Mouse (Mus musculus) limb, embryonic 14.5 days (tissue): ENCODE results near the gene Ghrhr. TPM values are rescaled to one million over a fixed set of nuclear protein-coding genes. Genes with fewer than 3 reads are reported as not detected.

Experiments used
- ATAC-seq: fragments of 200-750 bp; cut with Nextera tagmentation; 2 replicates; pipeline ENCODE4 v1.8.0; 2017; ENCODE audit warnings: low read depth, moderate number of reproducible peaks, moderate TSS enrichment; ENCODE audit not compliant: low FRiP score
- DNase-seq: peaks from one replicate; pipeline ENCODE4 v3.0.0-alpha.2; 2015; ENCODE audit warnings: low spot score
- H3K27ac ChIP-seq: fragments of 300-500 bp; sonication (generic); replicated peaks from 2 replicates; pipeline ENCODE4 v1.5.1; 2014; ENCODE audit warnings: low read depth, mild to moderate bottlenecking, low read length, moderate library complexity, mixed read lengths
- H3K27me3 ChIP-seq: fragments of 300-500 bp; sonication (generic); 2 replicates; pipeline ENCODE4 v1.6.1; 2014; ENCODE audit warnings: low read length, mixed read lengths; ENCODE audit not compliant: control insufficient read depth, insufficient read depth
- H3K36me3 ChIP-seq: fragments of 300-500 bp; sonication (generic); 2 replicates; pipeline ENCODE4 v1.6.1; 2014; ENCODE audit warnings: mild to moderate bottlenecking, low read length, moderate library complexity, mixed read lengths; ENCODE audit not compliant: control insufficient read depth, insufficient read depth
- H3K4me1 ChIP-seq: fragments of 300-500 bp; sonication (generic); 2 replicates; pipeline ENCODE4 v1.6.1; 2014; ENCODE audit warnings: antibody characterized with exemption, low read length, mixed read lengths; ENCODE audit not compliant: control insufficient read depth, insufficient read depth
- H3K4me2 ChIP-seq: fragments of 300-500 bp; sonication (generic); replicated peaks from 2 replicates; pipeline ENCODE4 v1.6.1; 2014; ENCODE audit warnings: low read depth, mild to moderate bottlenecking, low read length, moderate library complexity; ENCODE audit not compliant: severe bottlenecking
- H3K4me3 ChIP-seq: fragments of 300-500 bp; sonication (generic); replicated peaks from 2 replicates; pipeline ENCODE4 v1.5.1; 2014; ENCODE audit warnings: low read length
- H3K9ac ChIP-seq: fragments of 300-500 bp; sonication (generic); 2 replicates; pipeline ENCODE4 v1.6.1; 2014; ENCODE audit warnings: mild to moderate bottlenecking, low read depth, low read length, moderate library complexity; ENCODE audit not compliant: severe bottlenecking
- H3K9me3 ChIP-seq: fragments of 300-500 bp; sonication (generic); 2 replicates; pipeline ENCODE4 v1.6.1; 2016; ENCODE audit warnings: low read length; ENCODE audit not compliant: control insufficient read depth
- POLR2A ChIP-seq: fragments of 200-500 bp; IDR thresholded peaks from 2 replicates; pipeline ENCODE4 v1.8.0; 2012; ENCODE audit warnings: inconsistent platforms, mild to moderate bottlenecking, moderate library complexity, borderline replicate concordance; ENCODE audit not compliant: insufficient read depth, insufficient read length; ENCODE audit errors: extremely low read depth
- WGBS: fragments of 180-500 bp; shearing (Covaris S2); extraction: QIAGEN DNeasy Blood & Tissue Kit; methylation state at CpG from one replicate; pipeline ENCODE4 v1.1.7; 2014; 5-methylcytosine and 5-hydroxymethylcytosine counted together
- polyA plus RNA-seq, 2 experiments: library from polyadenylated mRNA; depleted of rRNA in 1 of 2; stranded (reverse) in 1 of 2; unstranded in 1 of 2; fragments of >200 nt; fragmentation: Nextera tagmentation in 1 of 2; extraction: Ambion mirVana in 1 of 2; gene quantifications; 2 replicates each; pipeline versions ENCODE4 v1.2.1 to v1.2.3; 2012 to 2014

Gene Ghrhr
- polyA plus RNA-seq, 2 experiments: not detected

- DNase-seq (peak; percentile 25), ATAC-seq (no peak)
Observed at GRCm38 (mm10) chr6:55376511-55376910, 416 bp downstream of the Ghrhr start.

GRCm38 (mm10) chr6:55377461-55377860 lies 1.4 kb downstream of the Ghrhr start:
- Histone ChIP-seq H3K4me1 (no peaks in the 10 kb centered on the region), H3K9me3 (no peaks in the 10 kb centered on the region), H3K36me3 (no peaks in the 10 kb centered on the region), H3K27ac (no peak overlapping the region), H3K9ac (no peak overlapping the region), H3K4me3 (no peak overlapping the region), H3K4me2 (no peak overlapping the region), H3K27me3 (no peaks in the 10 kb centered on the region)
- ATAC-seq (no peak), DNase-seq (no peak)
- WGBS: 84% methylated on average over 4 of the region's 4 CpGs
- TF ChIP-seq POLR2A: no peak

More at GRCm38 (mm10) chr6:55376511-55376910, 416 bp downstream of the Ghrhr start:
- H3K9me3 ChIP-seq: no peaks in the 10 kb centered on the region
- no peak overlapping the region for H3K4me3 ChIP-seq
- H3K9ac ChIP-seq: no peak overlapping the region
- H3K4me2 ChIP-seq: no peak overlapping the region
- no peaks in the 10 kb centered on the region for H3K27me3 ChIP-seq
- H3K4me1 ChIP-seq: no peaks in the 10 kb centered on the region
- TF ChIP-seq POLR2A: no peak
- H3K27ac ChIP-seq: no peak overlapping the region
- H3K36me3 ChIP-seq: no peaks in the 10 kb centered on the region
- 68% methylated on average over 5 of the region's 5 CpGs for WGBS

GRCm38 (mm10) chr6:55379641-55380335 lies 3.7 kb downstream of the Ghrhr start:
- H3K27ac ChIP-seq: no peak overlapping the region
- ATAC-seq (no peak), DNase-seq (no peak)
- no peaks in the 10 kb centered on the region for H3K9me3 ChIP-seq
- H3K4me1 ChIP-seq: no peaks in the 10 kb centered on the region
- H3K27me3 ChIP-seq: no peaks in the 10 kb centered on the region
- H3K4me3 ChIP-seq: no peak overlapping the region
- 44% methylated on average over 3 of the region's 3 CpGs for WGBS
- H3K9ac ChIP-seq: no peak overlapping the region
- no peak overlapping the region for H3K4me2 ChIP-seq
- TF ChIP-seq POLR2A: no peak
- H3K36me3 ChIP-seq: no peaks in the 10 kb centered on the region

GRCm38 (mm10) chr6:55381966-55382365 lies 5.9 kb downstream of the Ghrhr start:
- no peak overlapping the region for H3K4me2 ChIP-seq
- H3K4me1 ChIP-seq: no peaks in the 10 kb centered on the region
- H3K9me3 ChIP-seq: no peaks in the 10 kb centered on the region
- no peak overlapping the region for H3K27ac ChIP-seq
- no peaks in the 10 kb centered on the region for H3K36me3 ChIP-seq
- no peaks in the 10 kb centered on the region for H3K27me3 ChIP-seq
- 80% methylated on average over 4 of the region's 4 CpGs for WGBS
- no peak for TF ChIP-seq POLR2A
- H3K9ac ChIP-seq: no peak overlapping the region
- DNase-seq: no peak
- ATAC-seq: no peak
- no peak overlapping the region for H3K4me3 ChIP-seq

- 15% methylated on average over 1 of the region's 1 CpGs for WGBS
- H3K4me2 ChIP-seq: no peak overlapping the region
- H3K4me1 ChIP-seq: no peaks in the 10 kb centered on the region
- no peak overlapping the region for H3K4me3 ChIP-seq
- DNase-seq (peak; percentile 70), ATAC-seq (no peak)
- H3K27me3 ChIP-seq: no peaks in the 10 kb centered on the region
- H3K27ac ChIP-seq: no peak overlapping the region
- H3K9me3 ChIP-seq: no peaks in the 10 kb centered on the region
- H3K36me3 ChIP-seq: no peaks in the 10 kb centered on the region
- TF ChIP-seq POLR2A: no peak
- H3K9ac ChIP-seq: no peak overlapping the region
Observed at GRCm38 (mm10) chr6:55383897-55384296, 7.8 kb downstream of the Ghrhr start.
